Mouse (Mus musculus): ENCODE measurements around the gene Pgm5.

Gene Pgm5

GRCm38 (mm10) chr19:24652342-24653019 is 209.2 kb downstream of the Pgm5 start:
- DNase-seq, result no peak

DNA sequence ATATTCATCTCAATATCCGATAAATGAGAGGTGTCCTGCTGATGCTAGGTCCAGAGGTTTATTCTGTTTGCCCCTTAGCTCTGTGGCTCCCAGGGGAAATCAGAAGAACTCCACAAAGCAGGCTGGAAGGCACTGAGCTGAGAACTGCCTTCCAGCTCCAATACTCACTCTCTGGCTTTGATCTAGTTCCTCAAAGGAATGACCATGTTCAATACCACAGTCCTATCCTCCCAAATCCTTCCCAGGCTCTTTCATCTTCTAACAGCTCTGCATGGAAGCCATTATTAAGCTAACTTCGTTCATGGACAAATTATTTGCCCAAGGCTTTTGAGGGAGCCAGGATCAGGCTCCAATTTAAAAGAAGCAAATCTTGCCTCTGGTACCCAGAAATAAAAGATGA is 210.1 kb downstream of the Pgm5 start:
- DNase-seq, result no peak

DNA sequence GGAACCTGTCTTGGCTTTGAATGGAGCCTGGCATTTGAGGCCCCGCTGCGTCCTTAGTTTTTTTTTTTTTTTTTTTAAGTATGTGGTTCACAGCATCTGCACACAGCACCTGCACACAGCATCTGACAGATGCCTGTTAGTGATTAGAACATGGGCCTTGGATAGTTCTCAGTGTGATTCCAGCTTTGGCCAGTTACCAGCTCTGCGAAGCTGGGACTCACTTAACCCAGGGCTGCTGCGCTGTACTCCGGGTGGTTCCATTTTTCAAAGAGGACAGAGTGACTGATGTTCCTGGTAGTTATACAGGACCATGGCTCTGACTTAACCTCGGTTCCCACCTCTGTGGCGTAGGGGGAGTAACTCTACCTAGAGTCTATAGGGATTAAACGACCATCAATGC is 211.2 kb downstream of the Pgm5 start:
- DNase-seq, result no peak

GRCm38 (mm10) chr19:24648016-24648415 is 213.6 kb downstream of the Pgm5 start:
- no peak for DNase-seq

GRCm38 (mm10) chr19:24646162-24646829 is 215.4 kb downstream of the Pgm5 start:
- peak; percentile 26 for DNase-seq

GRCm38 (mm10) chr19:24644971-24645370 is 216.7 kb downstream of the Pgm5 start:
- DNase-seq, result no peak

DNA sequence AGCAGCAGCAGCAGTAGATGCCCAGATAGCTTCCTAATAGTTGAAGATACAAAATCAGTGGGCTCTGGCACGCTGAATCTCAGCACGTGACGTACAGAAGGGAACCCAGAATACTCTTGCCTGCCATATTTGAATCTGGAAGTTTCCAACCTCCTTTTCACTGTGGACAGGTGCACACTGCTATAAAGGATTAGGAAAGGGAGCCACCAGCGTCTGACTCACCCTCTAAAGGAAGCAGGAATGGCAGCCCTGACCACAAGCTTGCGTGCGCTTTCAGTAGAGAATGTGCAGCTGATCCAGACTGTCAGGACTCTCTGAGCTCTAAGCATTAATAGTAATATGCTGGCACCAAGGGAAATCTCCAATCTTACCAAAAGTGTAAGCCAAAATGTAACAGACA is 220.7 kb downstream of the Pgm5 start:
- no peak for DNase-seq

DNA sequence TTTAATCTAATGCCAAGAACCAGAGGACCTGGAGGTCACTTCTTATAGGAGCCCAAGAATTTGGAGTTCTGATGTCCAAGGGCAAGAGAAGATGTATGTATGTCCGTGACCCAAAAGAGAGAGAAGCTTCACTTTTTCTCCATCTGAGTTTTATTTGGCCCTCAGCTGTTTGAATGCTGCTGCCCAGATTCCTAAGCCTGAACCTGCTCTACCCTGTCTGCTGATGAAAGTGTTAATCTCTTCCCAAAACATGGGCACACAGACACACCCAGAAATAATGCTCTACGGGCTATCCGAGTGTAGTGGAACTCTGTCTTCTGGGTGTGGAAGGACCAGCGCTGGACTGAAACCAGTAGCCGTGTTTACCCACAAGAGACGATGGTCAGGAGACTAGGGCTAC is 223.7 kb downstream of the Pgm5 start:
- DNase-seq, result no peak

DNA sequence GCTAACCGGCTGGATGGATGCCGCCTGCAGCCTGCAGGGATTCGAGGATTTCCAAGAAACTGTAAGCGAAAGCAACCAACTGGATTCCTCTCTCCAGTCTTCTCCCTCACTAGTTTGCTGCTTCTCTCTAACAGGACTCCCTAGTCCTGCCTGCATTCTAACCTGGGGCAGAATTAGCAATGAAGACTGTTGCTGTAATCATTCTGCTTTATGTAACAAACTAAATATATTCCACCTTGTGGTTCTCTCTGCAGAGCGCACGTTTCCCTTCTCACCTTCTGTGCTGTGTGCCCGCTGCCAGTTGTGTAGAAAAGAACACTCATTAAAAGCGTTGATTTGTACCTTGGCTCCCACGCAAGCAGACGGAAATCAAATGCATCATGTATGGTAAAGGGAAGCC is 225.0 kb downstream of the Pgm5 start:
- no peak for DNase-seq

GRCm38 (mm10) chr19:24634602-24635001 is 227.1 kb downstream of the Pgm5 start:
- DNase-seq, result peak; percentile 75

All from lung, postnatal 36 days (tissue).